Mouse (Mus musculus) kidney, embryonic 15.5 days (tissue): ENCODE data around the gene Kcnh7. TPM values are rescaled to one million over a fixed set of nuclear protein-coding genes. Genes with fewer than 3 reads are reported as not detected.

Experiments
- ATAC-seq: fragments of 200-750 bp; cut with Nextera tagmentation; replicated peaks from 2 replicates; pipeline ENCODE4 v1.8.0; 2017; ENCODE audit warnings: moderate TSS enrichment; ENCODE audit not compliant: low FRiP score
- H3K27ac ChIP-seq: fragments of 300-500 bp; sonication (generic); 2 replicates; pipeline ENCODE4 v1.5.1; 2015; ENCODE audit warnings: mild to moderate bottlenecking, inconsistent platforms
- H3K27me3 ChIP-seq: fragments of 300-500 bp; sonication (generic); 2 replicates; pipeline ENCODE4 v1.6.1; 2015; ENCODE audit warnings: inconsistent platforms
- H3K36me3 ChIP-seq: fragments of 300-500 bp; sonication (generic); 2 replicates; pipeline ENCODE4 v1.6.1; 2015; ENCODE audit warnings: inconsistent platforms
- H3K4me1 ChIP-seq: fragments of 300-500 bp; sonication (generic); 2 replicates; pipeline ENCODE4 v1.6.1; 2015; ENCODE audit warnings: inconsistent platforms
- H3K4me2 ChIP-seq: fragments of 300-500 bp; sonication (generic); 2 replicates; pipeline ENCODE4 v1.6.1; 2015; ENCODE audit warnings: moderate library complexity, mild to moderate bottlenecking, inconsistent platforms
- H3K4me3 ChIP-seq: fragments of 300-500 bp; sonication (generic); replicated peaks from 2 replicates; pipeline ENCODE4 v1.5.1; 2015; ENCODE audit warnings: mild to moderate bottlenecking, inconsistent platforms
- H3K9ac ChIP-seq: fragments of 300-500 bp; sonication (generic); 2 replicates; pipeline ENCODE4 v1.6.1; 2015; ENCODE audit warnings: mild to moderate bottlenecking, inconsistent platforms
- H3K9me3 ChIP-seq: fragments of 300-500 bp; sonication (generic); replicated peaks from 2 replicates; pipeline ENCODE4 v1.6.1; 2016; ENCODE audit warnings: inconsistent platforms
- WGBS: fragments of 180-500 bp; shearing (Covaris S2); methylation state at CpG from one replicate; pipeline ENCODE4 v1.1.7; 2015; ENCODE audit warnings: mixed read lengths; 5-methylcytosine and 5-hydroxymethylcytosine counted together
- polyA plus RNA-seq: library from polyadenylated mRNA; unstranded; fragments of >200 nt; fragmentation: Nextera tagmentation; extraction: Ambion mirVana; gene quantifications from 2 replicates; pipeline ENCODE4 v1.2.1, GENCODE M21; 2015

Gene Kcnh7
- polyA plus RNA-seq = 1.5 and 2.0 TPM in 2 replicates

GRCm38 (mm10) chr2:63183563-63184545 lies at the start of gene Kcnh7:
Kcnh7 (minus strand) TSS chr2:63184287.
- WGBS = 2% methylated on average over 36 of the region's 49 CpGs
- H3K9me3 ChIP-seq = no peaks in the 10 kb centered on the region
- peak within 1 kb of the TSS; percentile 52 for H3K4me3 ChIP-seq
- no peaks in the 10 kb centered on the region for H3K36me3 ChIP-seq
- ATAC-seq = peak; percentile 79
- no peak within 1 kb of the TSS for H3K27ac ChIP-seq
- peaks cover 16% of the 10 kb centered on the region for H3K27me3 ChIP-seq
- peak within 1 kb of the TSS; percentile 91 for H3K4me2 ChIP-seq
- peak within 1 kb of the TSS; percentile 29; the same call in 1 of the 2 replicates for H3K9ac ChIP-seq
- peaks cover 14% of the 10 kb centered on the region; the same call in 1 of the 2 replicates for H3K4me1 ChIP-seq

DNA sequence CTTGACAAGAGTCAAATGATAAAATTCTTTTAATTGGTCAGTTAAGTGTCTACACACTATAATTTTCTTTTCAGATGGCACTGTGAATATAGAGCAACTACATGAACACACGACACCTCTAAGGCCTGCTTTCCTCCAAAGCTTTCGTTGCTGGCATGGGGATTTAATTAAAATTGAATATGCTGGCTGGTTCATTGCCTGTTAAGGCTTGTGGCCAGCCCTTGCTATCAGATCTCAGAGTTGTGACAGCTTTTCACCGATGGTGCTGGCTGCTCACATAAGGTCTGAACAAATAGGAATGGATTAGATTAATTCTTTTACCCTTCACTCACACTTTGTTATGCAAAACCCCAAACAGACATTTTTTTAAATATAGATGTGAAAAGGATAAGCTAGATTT lies 23.3 kb upstream of the Kcnh7 start:
- Histone ChIP-seq H3K27ac (no peak overlapping the region), H3K27me3 (no peaks in the 10 kb centered on the region), H3K4me2 (no peak overlapping the region), H3K9me3 (no peaks in the 10 kb centered on the region), H3K4me3 (no peak overlapping the region), H3K4me1 (no peaks in the 10 kb centered on the region), H3K36me3 (no peaks in the 10 kb centered on the region), H3K9ac (no peak overlapping the region)
- WGBS = 70% methylated on average over 3 of the region's 3 CpGs
- no peak for ATAC-seq

GRCm38 (mm10) chr2:63186014-63186413 lies 1.9 kb upstream of the Kcnh7 start:
- WGBS = 2% methylated on average over 2 of the region's 2 CpGs

DNA sequence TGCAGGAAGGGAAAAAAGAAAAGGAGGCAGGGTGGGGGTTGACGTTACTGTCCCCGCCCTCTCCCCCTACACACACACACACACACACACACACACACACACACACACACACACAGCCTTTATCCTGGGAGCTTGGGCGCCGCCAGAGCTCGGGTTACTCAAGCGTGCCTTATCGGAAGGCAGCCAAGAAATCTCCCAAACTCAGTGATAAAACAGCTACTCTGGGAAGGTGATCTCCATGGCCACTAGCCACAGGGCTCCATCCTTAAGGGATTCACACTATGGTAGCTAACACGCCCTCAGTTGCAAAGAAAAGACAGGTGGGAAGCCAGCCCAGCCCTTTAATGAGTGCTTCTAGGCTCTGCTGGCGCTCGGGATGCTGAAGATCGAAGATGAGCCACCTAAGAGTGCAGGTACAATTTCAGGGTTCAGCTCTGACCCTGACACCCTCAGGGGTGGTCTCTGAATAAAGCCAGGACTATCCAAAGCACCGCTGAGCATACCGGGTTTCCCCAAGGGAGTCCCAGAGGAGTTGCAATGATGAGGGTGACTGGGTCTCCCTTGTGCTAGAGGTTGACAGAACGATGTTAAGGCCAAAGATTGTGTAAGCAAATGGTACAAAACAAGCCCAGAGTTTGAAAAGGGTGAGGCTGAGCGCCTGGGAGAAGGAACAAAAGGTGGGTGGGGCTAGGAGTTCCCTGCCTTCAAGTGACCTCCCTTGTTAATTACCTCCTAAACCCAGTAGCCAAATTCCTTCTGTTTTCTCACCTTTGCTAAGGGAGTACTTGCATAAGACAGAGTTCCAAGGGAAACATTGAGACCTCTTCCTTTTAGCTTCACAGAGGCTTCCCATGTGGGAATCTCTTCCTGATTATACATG lies 704 bp upstream of the Kcnh7 start:
- no peaks in the 10 kb centered on the region for H3K9me3 ChIP-seq
- no peak overlapping the region for H3K27ac ChIP-seq
- WGBS = 2% methylated on average over 13 of the region's 15 CpGs
- no peak overlapping the region for H3K9ac ChIP-seq
- H3K4me3 ChIP-seq = peak overlapping the region; percentile 52
- no peaks in the 10 kb centered on the region for H3K36me3 ChIP-seq
- H3K4me1 ChIP-seq = peaks cover 14% of the 10 kb centered on the region; the same call in 1 of the 2 replicates
- H3K4me2 ChIP-seq = peak overlapping the region; percentile 91
- peak; percentile 66 for ATAC-seq
- H3K27me3 ChIP-seq = peaks cover 16% of the 10 kb centered on the region

More at GRCm38 (mm10) chr2:63186014-63186413, 1.9 kb upstream of the Kcnh7 start:
- ATAC-seq = no peak
- Histone ChIP-seq H3K36me3 (no peaks in the 10 kb centered on the region), H3K4me2 (no peak overlapping the region), H3K9me3 (no peaks in the 10 kb centered on the region), H3K4me3 (no peak overlapping the region), H3K27ac (no peak overlapping the region), H3K27me3 (peaks cover 16% of the 10 kb centered on the region), H3K9ac (no peak overlapping the region), H3K4me1 (peaks cover 14% of the 10 kb centered on the region; the same call in 1 of the 2 replicates)

GRCm38 (mm10) chr2:63153701-63154100 lies 30.4 kb downstream of the Kcnh7 start:
- Histone ChIP-seq H3K27me3 (no peaks in the 10 kb centered on the region), H3K4me3 (no peak overlapping the region), H3K4me2 (no peak overlapping the region), H3K4me1 (no peaks in the 10 kb centered on the region), H3K9ac (no peak overlapping the region), H3K27ac (no peak overlapping the region), H3K9me3 (no peaks in the 10 kb centered on the region), H3K36me3 (no peaks in the 10 kb centered on the region)
- no peak for ATAC-seq

GRCm38 (mm10) chr2:63127762-63128516 lies 56.1 kb downstream of the Kcnh7 start:
- no peak overlapping the region for H3K4me2 ChIP-seq
- H3K4me1 ChIP-seq = peaks cover 9% of the 10 kb centered on the region
- 18% methylated on average over 2 of the region's 2 CpGs for WGBS
- H3K4me3 ChIP-seq = no peak overlapping the region
- H3K27me3 ChIP-seq = no peaks in the 10 kb centered on the region
- no peak overlapping the region for H3K9ac ChIP-seq
- no peaks in the 10 kb centered on the region for H3K36me3 ChIP-seq
- peak; percentile 84 for ATAC-seq
- peak overlapping the region; percentile 58 for H3K27ac ChIP-seq
- H3K9me3 ChIP-seq = no peaks in the 10 kb centered on the region

DNA sequence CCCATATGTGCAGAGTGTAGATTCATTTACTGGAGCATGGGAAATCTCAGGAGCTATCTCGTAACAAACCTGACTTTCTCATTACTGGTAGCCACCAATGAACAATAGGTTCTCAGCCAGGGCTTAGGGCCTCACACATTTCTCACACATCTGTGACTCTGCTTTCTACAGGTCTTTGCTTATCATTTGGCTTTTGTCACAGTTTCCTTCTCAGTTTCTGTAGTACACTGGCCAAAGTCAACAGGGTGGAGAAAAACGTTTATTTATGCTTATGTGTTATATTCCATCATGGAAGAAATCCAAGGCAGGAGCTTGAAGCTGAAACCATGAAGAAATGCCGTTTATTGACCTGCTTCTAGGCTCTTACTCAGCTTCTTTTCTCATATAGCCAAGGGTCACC lies 63.8 kb downstream of the Kcnh7 start:
- H3K27me3 ChIP-seq = no peaks in the 10 kb centered on the region
- no peak overlapping the region for H3K4me2 ChIP-seq
- no peak overlapping the region for H3K27ac ChIP-seq
- no peak overlapping the region for H3K4me3 ChIP-seq
- 72% methylated on average over 3 of the region's 3 CpGs for WGBS
- no peak overlapping the region for H3K9ac ChIP-seq
- H3K9me3 ChIP-seq = no peaks in the 10 kb centered on the region
- H3K4me1 ChIP-seq = no peaks in the 10 kb centered on the region
- no peaks in the 10 kb centered on the region for H3K36me3 ChIP-seq
- ATAC-seq = no peak

DNA sequence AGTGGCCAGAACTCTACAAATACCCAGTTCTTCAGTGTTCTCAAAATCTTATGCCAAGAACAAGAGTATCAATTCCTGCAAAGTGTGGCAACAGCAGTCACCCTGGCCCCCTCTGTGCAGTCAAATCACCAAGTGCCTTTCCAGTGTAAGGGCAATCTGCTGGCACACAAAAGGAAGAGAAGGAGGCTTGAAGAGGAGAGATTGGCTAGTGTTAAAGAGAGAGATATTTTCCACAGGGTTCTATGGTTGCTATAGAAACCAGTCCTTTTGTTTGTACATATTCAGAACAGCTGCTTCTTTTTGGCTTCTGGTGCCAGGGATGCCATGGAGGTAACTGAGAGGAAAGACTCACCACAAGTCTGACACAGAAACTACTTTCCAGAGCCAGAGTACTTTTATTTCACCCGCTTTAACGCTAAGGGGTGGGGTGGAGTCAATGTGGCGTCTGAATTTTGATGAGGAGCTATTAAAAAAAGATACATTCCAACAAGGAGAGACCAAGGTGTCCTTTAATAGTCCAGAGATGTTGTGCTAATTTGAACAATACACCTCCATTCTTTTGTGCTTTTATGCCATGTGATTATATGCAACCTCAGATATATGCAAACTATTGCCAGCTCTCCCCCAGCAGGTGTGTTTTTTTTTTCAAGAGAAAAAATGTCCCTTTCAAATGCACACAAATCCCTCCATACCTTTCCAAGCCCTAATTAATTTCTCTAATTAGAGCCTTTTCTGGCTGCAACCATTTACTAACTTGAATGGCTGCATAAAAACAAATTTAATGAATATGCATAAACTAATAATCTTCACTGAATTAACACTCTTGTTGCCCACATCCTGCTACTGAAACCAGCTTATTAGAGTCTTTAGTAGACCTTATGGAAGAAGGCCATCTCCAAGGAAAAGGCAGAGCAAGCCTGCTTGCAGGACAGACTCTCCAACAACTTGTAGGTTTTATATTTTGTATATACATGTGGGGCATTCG lies 66.6 kb downstream of the Kcnh7 start:
- H3K27ac ChIP-seq = no peak overlapping the region
- ATAC-seq = no peak
- H3K27me3 ChIP-seq = no peaks in the 10 kb centered on the region
- 71% methylated on average over 4 of the region's 4 CpGs for WGBS
- no peaks in the 10 kb centered on the region for H3K36me3 ChIP-seq
- H3K9me3 ChIP-seq = no peaks in the 10 kb centered on the region
- H3K9ac ChIP-seq = no peak overlapping the region
- no peak overlapping the region for H3K4me3 ChIP-seq
- no peak overlapping the region for H3K4me2 ChIP-seq
- no peaks in the 10 kb centered on the region for H3K4me1 ChIP-seq

GRCm38 (mm10) chr2:63105971-63106370 lies 78.1 kb downstream of the Kcnh7 start:
- H3K36me3 ChIP-seq = no peaks in the 10 kb centered on the region
- 79% methylated on average over 2 of the region's 2 CpGs for WGBS

GRCm38 (mm10) chr2:63099676-63100075 lies 84.4 kb downstream of the Kcnh7 start:
- no peaks in the 10 kb centered on the region for H3K4me1 ChIP-seq
- ATAC-seq = no peak
- H3K9me3 ChIP-seq = no peaks in the 10 kb centered on the region
- H3K36me3 ChIP-seq = no peaks in the 10 kb centered on the region
- no peak overlapping the region for H3K4me2 ChIP-seq
- no peaks in the 10 kb centered on the region for H3K27me3 ChIP-seq
- no peak overlapping the region for H3K9ac ChIP-seq
- no peak overlapping the region for H3K4me3 ChIP-seq
- H3K27ac ChIP-seq = no peak overlapping the region

More at GRCm38 (mm10) chr2:63105971-63106370, 78.1 kb downstream of the Kcnh7 start:
- ATAC-seq = no peak
- Histone ChIP-seq H3K27me3 (no peaks in the 10 kb centered on the region), H3K9ac (no peak overlapping the region), H3K9me3 (no peaks in the 10 kb centered on the region), H3K4me2 (no peak overlapping the region), H3K4me3 (no peak overlapping the region), H3K27ac (no peak overlapping the region), H3K4me1 (no peaks in the 10 kb centered on the region)
